Mouse (Mus musculus): ENCODE data around the gene Klf8. TPM values are rescaled to one million over a fixed set of nuclear protein-coding genes. Genes with fewer than 3 reads are reported as not detected.

Klf8 gene
- polyA plus RNA-seq, 2 experiments = 1.3 to 3.9 TPM

DNA sequence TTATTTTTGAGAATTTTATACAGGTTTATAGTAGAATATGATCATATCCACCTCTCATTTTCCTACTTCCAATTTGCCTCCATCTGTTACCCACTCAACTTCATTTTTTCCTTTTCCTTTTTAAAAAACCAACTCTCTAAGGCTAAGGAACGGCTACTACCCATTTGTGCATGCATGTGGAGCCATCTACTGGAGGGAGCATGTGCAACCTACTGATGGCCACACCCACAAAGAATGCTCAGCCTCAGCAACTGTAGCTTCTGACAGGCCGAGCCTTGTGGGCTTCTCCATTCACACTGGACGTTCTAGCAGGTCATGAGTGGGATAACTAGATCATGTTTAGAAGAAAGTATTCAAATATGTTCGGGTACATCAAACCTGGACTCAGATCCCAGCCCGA, 129.5 kb downstream of the Klf8 start:
- Histone ChIP-seq H3K9ac (ENCODE audit: low read depth, low read length, severe bottlenecking) (no peak overlapping the region), H3K27me3 (ENCODE audit: control insufficient read depth, insufficient read depth, low read length) (no peaks in the 10 kb centered on the region), H3K4me3 (replicated peaks; ENCODE audit: low read length) (no peak overlapping the region), H3K36me3 (ENCODE audit: control insufficient read depth, insufficient read depth, low read length) (no peaks in the 10 kb centered on the region), H3K9me3 (ENCODE audit: control insufficient read depth, low read length) (no peaks in the 10 kb centered on the region), H3K27ac (replicated peaks; ENCODE audit: low read depth, low read length) (no peak overlapping the region), H3K4me1 (ENCODE audit: control insufficient read depth, insufficient read depth, low read length) (no peaks in the 10 kb centered on the region), H3K4me2 (replicated peaks; ENCODE audit: low read depth, low read length, severe bottlenecking) (no peak overlapping the region)
- whole genome bisulfite sequencing = 34% methylated on average over 5 of the region's 5 CpGs
- ATAC-seq (ENCODE audit: low FRiP score, low read depth) (no peak; the same call in 1 of the 2 replicates), DNase-seq (ENCODE audit: low spot score) (peak; percentile 48)
- TF ChIP-seq POLR2A (IDR thresholded peaks at IDR 0.05; ENCODE audit: borderline replicate concordance, extremely low read depth, insufficient read depth, insufficient read length) = no peak

DNA sequence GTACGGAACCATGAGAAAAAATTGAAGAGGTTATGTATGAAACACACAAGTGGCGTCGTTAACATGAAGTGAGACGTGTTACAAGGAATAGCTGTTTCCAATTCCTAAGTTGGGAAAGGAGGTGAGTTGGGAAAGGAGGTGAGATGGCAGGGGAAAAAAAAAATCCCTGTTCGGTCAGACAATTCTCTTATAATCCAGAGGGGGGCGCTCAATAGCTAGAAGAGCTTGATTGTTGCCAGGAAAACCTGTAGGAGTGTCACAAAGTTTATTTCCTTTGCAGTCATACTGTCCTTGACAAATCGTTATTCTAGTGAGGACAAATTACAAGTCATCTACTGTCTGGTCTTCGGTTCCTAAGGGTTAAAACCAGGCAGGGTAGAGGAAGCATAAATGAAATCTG, 132.5 kb downstream of the Klf8 start:
- 33% methylated on average over 8 of the region's 8 CpGs for WGBS
- H3K36me3 ChIP-seq (ENCODE audit: control insufficient read depth, insufficient read depth, low read length) = no peaks in the 10 kb centered on the region
- H3K27ac ChIP-seq (replicated peaks; ENCODE audit: low read depth, low read length) = no peak overlapping the region
- no peak overlapping the region for H3K4me3 ChIP-seq (replicated peaks; ENCODE audit: low read length)
- ATAC-seq (ENCODE audit: low FRiP score, low read depth) (no peak), DNase-seq (ENCODE audit: low spot score) (no peak)
- H3K4me2 ChIP-seq (replicated peaks; ENCODE audit: low read depth, low read length, severe bottlenecking) = no peak overlapping the region
- H3K27me3 ChIP-seq (ENCODE audit: control insufficient read depth, insufficient read depth, low read length) = no peaks in the 10 kb centered on the region
- no peak overlapping the region for H3K9ac ChIP-seq (ENCODE audit: low read depth, low read length, severe bottlenecking)
- no peaks in the 10 kb centered on the region for H3K4me1 ChIP-seq (ENCODE audit: control insufficient read depth, insufficient read depth, low read length)
- no peaks in the 10 kb centered on the region for H3K9me3 ChIP-seq (ENCODE audit: control insufficient read depth, low read length)
- TF ChIP-seq POLR2A (IDR thresholded peaks at IDR 0.05; ENCODE audit: borderline replicate concordance, extremely low read depth, insufficient read depth, insufficient read length) = no peak

DNA sequence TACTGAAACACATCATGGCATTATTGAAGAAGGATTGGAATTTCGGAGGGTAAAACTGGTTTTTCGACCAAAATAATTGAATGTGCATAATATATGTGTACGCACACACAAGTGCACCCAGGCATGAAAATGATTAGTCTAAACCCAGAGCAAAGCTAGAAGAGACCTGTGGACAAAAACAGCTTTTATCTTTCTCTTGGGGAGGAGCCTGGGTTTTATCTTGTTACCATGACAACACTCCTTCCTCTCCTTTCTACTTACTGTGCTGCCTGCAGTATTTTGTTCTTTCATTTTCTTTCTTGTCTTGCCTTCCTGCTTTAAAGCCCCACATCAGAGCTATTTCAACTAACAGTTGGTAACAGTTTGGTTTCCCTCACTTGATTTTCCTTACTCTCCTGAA, 137.8 kb downstream of the Klf8 start:
- 85% methylated on average over 3 of the region's 3 CpGs for WGBS
- no peak for TF ChIP-seq POLR2A (IDR thresholded peaks at IDR 0.05; ENCODE audit: borderline replicate concordance, extremely low read depth, insufficient read depth, insufficient read length)
- no peak for ATAC-seq (ENCODE audit: low FRiP score, low read depth)
- H3K27me3 ChIP-seq (ENCODE audit: control insufficient read depth, insufficient read depth, low read length) = no peaks in the 10 kb centered on the region
- no peak overlapping the region for H3K4me3 ChIP-seq (replicated peaks; ENCODE audit: low read length)
- no peaks in the 10 kb centered on the region for H3K36me3 ChIP-seq (ENCODE audit: control insufficient read depth, insufficient read depth, low read length)
- H3K9ac ChIP-seq (ENCODE audit: low read depth, low read length, severe bottlenecking) = no peak overlapping the region
- H3K9me3 ChIP-seq (ENCODE audit: control insufficient read depth, low read length) = no peaks in the 10 kb centered on the region
- H3K4me1 ChIP-seq (ENCODE audit: control insufficient read depth, insufficient read depth, low read length) = no peaks in the 10 kb centered on the region
- H3K27ac ChIP-seq (replicated peaks; ENCODE audit: low read depth, low read length) = no peak overlapping the region
- H3K4me2 ChIP-seq (replicated peaks; ENCODE audit: low read depth, low read length, severe bottlenecking) = no peak overlapping the region
- DNase-seq (ENCODE audit: low spot score) = no peak

DNA sequence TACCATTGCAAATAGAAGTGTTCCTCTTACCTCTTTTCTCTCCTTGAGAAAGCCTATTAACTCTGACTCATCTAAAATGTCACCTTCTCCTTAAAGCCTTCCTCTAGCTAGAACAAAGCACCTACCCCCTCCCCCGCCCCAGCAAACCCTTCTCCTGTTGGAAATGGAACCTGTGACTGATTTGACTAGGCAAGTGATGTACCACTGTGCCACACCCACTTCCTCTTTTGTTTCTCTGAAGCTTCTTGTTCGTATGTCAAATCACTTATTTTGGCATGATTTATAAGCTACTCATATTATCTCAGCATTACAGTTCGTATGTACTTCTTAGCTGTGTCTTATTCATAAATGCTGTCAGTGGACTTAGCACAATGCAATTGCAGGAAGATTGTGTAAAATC, 144.5 kb downstream of the Klf8 start:
- no peaks in the 10 kb centered on the region for H3K36me3 ChIP-seq (ENCODE audit: control insufficient read depth, insufficient read depth, low read length)
- no peak overlapping the region for H3K4me3 ChIP-seq (replicated peaks; ENCODE audit: low read length)
- H3K4me2 ChIP-seq (replicated peaks; ENCODE audit: low read depth, low read length, severe bottlenecking) = no peak overlapping the region
- no peak for DNase-seq (ENCODE audit: low spot score)
- no peak for ATAC-seq (ENCODE audit: low FRiP score, low read depth)
- no peaks in the 10 kb centered on the region for H3K9me3 ChIP-seq (ENCODE audit: control insufficient read depth, low read length)
- WGBS = 69% methylated on average over 3 of the region's 3 CpGs
- H3K4me1 ChIP-seq (ENCODE audit: control insufficient read depth, insufficient read depth, low read length) = no peaks in the 10 kb centered on the region
- H3K27me3 ChIP-seq (ENCODE audit: control insufficient read depth, insufficient read depth, low read length) = no peaks in the 10 kb centered on the region
- no peak overlapping the region for H3K27ac ChIP-seq (replicated peaks; ENCODE audit: low read depth, low read length)
- H3K9ac ChIP-seq (ENCODE audit: low read depth, low read length, severe bottlenecking) = no peak overlapping the region
- no peak for TF ChIP-seq POLR2A (IDR thresholded peaks at IDR 0.05; ENCODE audit: borderline replicate concordance, extremely low read depth, insufficient read depth, insufficient read length)

DNA sequence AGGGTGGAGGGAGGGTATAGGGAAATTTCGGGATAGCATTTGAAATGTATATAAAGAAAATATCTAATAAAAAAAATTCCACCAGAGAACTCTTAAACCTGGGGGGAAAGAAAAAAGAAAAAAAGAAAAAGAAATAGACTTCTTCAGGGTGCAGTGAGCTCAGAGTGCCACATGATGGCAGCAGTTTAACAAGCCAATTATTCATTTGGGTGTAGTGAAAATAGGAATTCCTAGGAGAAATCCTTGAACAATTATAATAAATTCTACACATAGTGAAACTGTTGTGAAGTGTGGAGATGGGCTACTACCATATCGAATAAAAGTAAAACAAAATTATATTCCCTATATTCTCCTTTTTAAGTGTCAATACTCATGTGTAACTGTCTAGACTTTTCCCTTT, 152.0 kb downstream of the Klf8 start:
- no peak for ATAC-seq (ENCODE audit: low FRiP score, low read depth)
- Histone ChIP-seq H3K27ac (replicated peaks; ENCODE audit: low read depth, low read length) (no peak overlapping the region), H3K4me3 (replicated peaks; ENCODE audit: low read length) (no peak overlapping the region), H3K9me3 (ENCODE audit: control insufficient read depth, low read length) (no peaks in the 10 kb centered on the region), H3K4me2 (replicated peaks; ENCODE audit: low read depth, low read length, severe bottlenecking) (no peak overlapping the region), H3K9ac (ENCODE audit: low read depth, low read length, severe bottlenecking) (no peak overlapping the region), H3K27me3 (ENCODE audit: control insufficient read depth, insufficient read depth, low read length) (no peaks in the 10 kb centered on the region), H3K4me1 (ENCODE audit: control insufficient read depth, insufficient read depth, low read length) (no peaks in the 10 kb centered on the region), H3K36me3 (ENCODE audit: control insufficient read depth, insufficient read depth, low read length) (no peaks in the 10 kb centered on the region)
- DNase-seq (ENCODE audit: low spot score) = no peak
- WGBS = 38% methylated on average over 2 of the region's 2 CpGs
- no peak for TF ChIP-seq POLR2A (IDR thresholded peaks at IDR 0.05; ENCODE audit: borderline replicate concordance, extremely low read depth, insufficient read depth, insufficient read length)

- Histone ChIP-seq H3K4me3 (replicated peaks; ENCODE audit: low read length) (no peak overlapping the region), H3K27ac (replicated peaks; ENCODE audit: low read depth, low read length) (no peak overlapping the region), H3K36me3 (ENCODE audit: control insufficient read depth, insufficient read depth, low read length) (no peaks in the 10 kb centered on the region), H3K27me3 (ENCODE audit: control insufficient read depth, insufficient read depth, low read length) (no peaks in the 10 kb centered on the region), H3K4me1 (ENCODE audit: control insufficient read depth, insufficient read depth, low read length) (no peaks in the 10 kb centered on the region), H3K9me3 (ENCODE audit: control insufficient read depth, low read length) (no peaks in the 10 kb centered on the region), H3K9ac (ENCODE audit: low read depth, low read length, severe bottlenecking) (no peak overlapping the region), H3K4me2 (replicated peaks; ENCODE audit: low read depth, low read length, severe bottlenecking) (no peak overlapping the region)
- WGBS = 95% methylated on average over 5 of the region's 5 CpGs
- no peak for TF ChIP-seq POLR2A (IDR thresholded peaks at IDR 0.05; ENCODE audit: borderline replicate concordance, extremely low read depth, insufficient read depth, insufficient read length)
- ATAC-seq (ENCODE audit: low FRiP score, low read depth) (no peak), DNase-seq (ENCODE audit: low spot score) (no peak)
Measured at GRCm38 (mm10) chrX:153417067-153417466, 179.8 kb downstream of the Klf8 start.

All from limb, embryonic 14.5 days (tissue).